Mouse (Mus musculus): Measurements from ENCODE around the gene Cby1. TPM values are rescaled to one million over a fixed set of nuclear protein-coding genes. Genes with fewer than 3 reads are reported as not detected.

Gene Cby1
- 16.2 and 19.9 TPM in 2 replicates for polyA plus RNA-seq (2011; ENCODE audit: insufficient read length, low read depth, missing spikeins)

GRCm38 (mm10) chr15:79658531-79659375, at the start of gene Cby1, which contains the start of gene Fam227a:
Gene Cby1 (plus strand): TSS chr15:79659199.
Gene Fam227a (minus strand): TSS chr15:79658956.
- Histone ChIP-seq H3K4me3 (ENCODE audit: insufficient read depth, low read length) (peak within 1 kb of the TSS; percentile 71), H3K4me1 (ENCODE audit: control insufficient read depth, insufficient read depth, low read length) (no peaks in the 10 kb centered on the region), H3K27ac (ENCODE audit: insufficient read depth, low read length) (peak within 1 kb of the TSS; percentile 90)
- TF ChIP-seq CTCF (IDR thresholded peaks at IDR 0.05; ENCODE audit: borderline replicate concordance, insufficient read depth, low read length) (no peak), POLR2A (IDR thresholded peaks at IDR 0.05; ENCODE audit: low read depth, low read length) (peak; percentile 83)

- Histone ChIP-seq H3K27ac (ENCODE audit: insufficient read depth, low read length) (no peak overlapping the region), H3K4me1 (ENCODE audit: control insufficient read depth, insufficient read depth, low read length) (no peaks in the 10 kb centered on the region), H3K4me3 (ENCODE audit: insufficient read depth, low read length) (no peak overlapping the region)
- TF ChIP-seq POLR2A (IDR thresholded peaks at IDR 0.05; ENCODE audit: low read depth, low read length): no peak
- no peak for TF ChIP-seq CTCF (IDR thresholded peaks at IDR 0.05; ENCODE audit: borderline replicate concordance, insufficient read depth, low read length)
These were observed 49.8 kb upstream of the Cby1 start for GRCm38 (mm10) chr15:79609226-79609625.

- no peaks in the 10 kb centered on the region for H3K4me1 ChIP-seq (ENCODE audit: control insufficient read depth, insufficient read depth, low read length)
- no peak overlapping the region for H3K27ac ChIP-seq (ENCODE audit: insufficient read depth, low read length)
- TF ChIP-seq POLR2A (IDR thresholded peaks at IDR 0.05; ENCODE audit: low read depth, low read length) (no peak), CTCF (IDR thresholded peaks at IDR 0.05; ENCODE audit: borderline replicate concordance, insufficient read depth, low read length) (no peak)
- no peak overlapping the region for H3K4me3 ChIP-seq (ENCODE audit: insufficient read depth, low read length)
These were observed 43.5 kb upstream of the Cby1 start for GRCm38 (mm10) chr15:79615501-79615900.

- Histone ChIP-seq H3K27ac (ENCODE audit: insufficient read depth, low read length) (no peak overlapping the region), H3K4me3 (ENCODE audit: insufficient read depth, low read length) (no peak overlapping the region), H3K4me1 (ENCODE audit: control insufficient read depth, insufficient read depth, low read length) (no peaks in the 10 kb centered on the region)
- no peak for TF ChIP-seq POLR2A (IDR thresholded peaks at IDR 0.05; ENCODE audit: low read depth, low read length)
- TF ChIP-seq CTCF (IDR thresholded peaks at IDR 0.05; ENCODE audit: borderline replicate concordance, insufficient read depth, low read length): no peak
These were observed 42.3 kb upstream of the Cby1 start for GRCm38 (mm10) chr15:79616729-79617128.

- no peak for TF ChIP-seq POLR2A (IDR thresholded peaks at IDR 0.05; ENCODE audit: low read depth, low read length)
- TF ChIP-seq CTCF (IDR thresholded peaks at IDR 0.05; ENCODE audit: borderline replicate concordance, insufficient read depth, low read length): no peak
- H3K27ac ChIP-seq (ENCODE audit: insufficient read depth, low read length): no peak overlapping the region
- H3K4me3 ChIP-seq (ENCODE audit: insufficient read depth, low read length): no peak overlapping the region
- no peaks in the 10 kb centered on the region for H3K4me1 ChIP-seq (ENCODE audit: control insufficient read depth, insufficient read depth, low read length)
These were observed 41.9 kb upstream of the Cby1 start for GRCm38 (mm10) chr15:79617135-79617534.

GRCm38 (mm10) chr15:79618456-79618855, 40.5 kb upstream of the Cby1 start:
- H3K4me3 ChIP-seq (ENCODE audit: insufficient read depth, low read length): no peak overlapping the region
- H3K4me1 ChIP-seq (ENCODE audit: control insufficient read depth, insufficient read depth, low read length): no peaks in the 10 kb centered on the region
- TF ChIP-seq POLR2A (IDR thresholded peaks at IDR 0.05; ENCODE audit: low read depth, low read length): no peak
- TF ChIP-seq CTCF (IDR thresholded peaks at IDR 0.05; ENCODE audit: borderline replicate concordance, insufficient read depth, low read length): no peak
- no peak overlapping the region for H3K27ac ChIP-seq (ENCODE audit: insufficient read depth, low read length)

GRCm38 (mm10) chr15:79619770-79620414, 39.1 kb upstream of the Cby1 start:
- H3K4me3 ChIP-seq (ENCODE audit: insufficient read depth, low read length): no peak overlapping the region
- H3K27ac ChIP-seq (ENCODE audit: insufficient read depth, low read length): no peak overlapping the region
- TF ChIP-seq CTCF (IDR thresholded peaks at IDR 0.05; ENCODE audit: borderline replicate concordance, insufficient read depth, low read length) (no peak), POLR2A (IDR thresholded peaks at IDR 0.05; ENCODE audit: low read depth, low read length) (no peak)
- H3K4me1 ChIP-seq (ENCODE audit: control insufficient read depth, insufficient read depth, low read length): no peaks in the 10 kb centered on the region

GRCm38 (mm10) chr15:79630471-79630870, 28.5 kb upstream of the Cby1 start:
- Histone ChIP-seq H3K4me1 (ENCODE audit: control insufficient read depth, insufficient read depth, low read length) (no peaks in the 10 kb centered on the region), H3K27ac (ENCODE audit: insufficient read depth, low read length) (no peak overlapping the region), H3K4me3 (ENCODE audit: insufficient read depth, low read length) (no peak overlapping the region)
- TF ChIP-seq CTCF (IDR thresholded peaks at IDR 0.05; ENCODE audit: borderline replicate concordance, insufficient read depth, low read length): no peak
- TF ChIP-seq POLR2A (IDR thresholded peaks at IDR 0.05; ENCODE audit: low read depth, low read length): no peak

GRCm38 (mm10) chr15:79641135-79641817, 17.7 kb upstream of the Cby1 start:
- TF ChIP-seq POLR2A (IDR thresholded peaks at IDR 0.05; ENCODE audit: low read depth, low read length): no peak
- TF ChIP-seq CTCF (IDR thresholded peaks at IDR 0.05; ENCODE audit: borderline replicate concordance, insufficient read depth, low read length): no peak
- Histone ChIP-seq H3K27ac (ENCODE audit: insufficient read depth, low read length) (no peak overlapping the region), H3K4me1 (ENCODE audit: control insufficient read depth, insufficient read depth, low read length) (no peaks in the 10 kb centered on the region), H3K4me3 (ENCODE audit: insufficient read depth, low read length) (no peak overlapping the region)
